Mouse (Mus musculus): ENCODE measurements around the gene Pabpn1.

Gene Pabpn1

DNA sequence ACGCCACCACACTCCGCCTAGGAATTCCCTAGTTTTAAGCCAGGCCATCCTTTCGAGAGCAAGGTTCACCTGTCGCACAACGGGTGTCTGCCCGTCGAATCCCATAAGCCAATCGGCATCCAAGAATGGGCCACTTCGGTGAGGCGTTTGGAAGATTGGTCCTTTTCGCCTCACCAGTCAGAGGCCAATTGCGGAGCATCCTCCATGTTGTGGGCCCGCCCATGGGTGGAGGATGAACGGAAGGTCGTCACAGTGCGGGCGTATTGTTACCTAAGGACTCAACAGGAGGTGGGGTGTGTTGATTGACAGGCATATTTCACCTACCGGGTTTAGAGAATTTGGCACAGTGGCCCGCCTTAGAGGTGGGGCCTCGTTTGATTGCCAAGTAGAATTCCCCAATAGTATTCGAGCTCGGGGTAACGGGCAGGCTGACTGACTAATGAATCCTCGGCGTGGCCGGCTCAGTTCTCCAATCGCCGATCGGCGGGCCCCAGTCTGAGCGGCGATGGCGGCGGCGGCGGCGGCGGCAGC is 1.4 kb downstream of the Pabpn1 start:
- in situ Hi-C loops (cut with MboI, MseI), result no loop called here

DNA sequence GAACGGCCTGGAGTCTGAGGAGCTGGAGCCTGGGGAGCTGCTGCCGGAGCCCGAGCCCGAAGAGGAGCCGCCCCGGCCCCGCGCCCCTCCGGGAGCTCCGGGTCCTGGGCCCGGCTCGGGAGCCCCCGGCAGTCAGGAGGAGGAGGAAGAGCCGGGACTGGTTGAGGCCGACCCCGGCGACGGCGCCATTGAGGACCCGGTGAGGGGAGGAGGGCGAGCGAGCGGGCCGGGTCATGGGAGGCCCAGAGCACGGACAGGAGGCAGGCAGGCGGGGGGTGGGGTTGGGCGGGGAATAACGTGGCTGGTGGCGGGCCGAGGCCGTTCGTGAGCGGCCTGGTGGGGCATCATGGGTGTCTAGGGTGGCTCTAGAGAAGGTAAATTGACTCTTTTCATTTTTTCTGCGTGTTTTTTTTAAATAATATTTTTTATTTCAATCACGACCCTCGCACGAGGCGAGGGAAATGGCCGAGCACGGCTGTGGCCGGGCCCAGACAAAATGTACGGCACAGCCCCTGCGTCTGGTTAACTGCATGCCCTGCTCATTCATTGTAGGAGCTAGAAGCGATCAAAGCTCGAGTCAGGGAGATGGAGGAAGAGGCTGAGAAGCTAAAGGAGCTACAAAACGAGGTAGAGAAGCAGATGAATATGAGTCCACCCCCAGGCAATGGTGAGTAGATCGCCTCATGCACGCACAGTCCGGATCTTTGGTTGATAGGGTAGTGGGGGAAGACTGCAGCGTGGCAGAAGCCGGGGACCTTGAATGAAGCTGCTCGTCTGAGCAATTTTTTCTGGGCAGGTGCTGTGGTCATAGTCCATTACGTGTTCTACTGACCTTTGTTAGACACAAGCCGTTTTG is 2.2 kb downstream of the Pabpn1 start:
- in situ Hi-C loops (cut with MboI, MseI), result no loop called here

DNA sequence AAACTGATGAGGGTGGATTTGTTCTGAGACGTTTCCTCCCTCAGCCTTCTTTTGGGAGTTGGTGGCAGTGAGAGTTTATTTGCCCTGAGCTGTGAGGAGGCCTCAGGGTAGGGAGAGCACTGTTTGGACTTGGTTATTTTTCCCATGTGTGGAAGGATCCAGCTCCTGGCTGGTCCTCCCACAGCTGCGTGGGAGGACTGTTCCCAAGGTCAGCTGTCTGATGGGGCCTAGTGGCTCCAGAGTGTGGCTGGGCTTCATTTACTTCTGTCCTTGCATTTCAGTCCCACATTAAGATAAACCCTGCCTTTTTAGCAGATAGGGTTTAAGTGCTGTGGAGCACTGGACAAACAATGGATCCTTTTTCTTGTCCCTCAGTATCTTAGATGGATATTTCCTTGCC is 5.1 kb downstream of the Pabpn1 start:
- in situ Hi-C loops (cut with MboI, MseI), result no loop called here

DNA sequence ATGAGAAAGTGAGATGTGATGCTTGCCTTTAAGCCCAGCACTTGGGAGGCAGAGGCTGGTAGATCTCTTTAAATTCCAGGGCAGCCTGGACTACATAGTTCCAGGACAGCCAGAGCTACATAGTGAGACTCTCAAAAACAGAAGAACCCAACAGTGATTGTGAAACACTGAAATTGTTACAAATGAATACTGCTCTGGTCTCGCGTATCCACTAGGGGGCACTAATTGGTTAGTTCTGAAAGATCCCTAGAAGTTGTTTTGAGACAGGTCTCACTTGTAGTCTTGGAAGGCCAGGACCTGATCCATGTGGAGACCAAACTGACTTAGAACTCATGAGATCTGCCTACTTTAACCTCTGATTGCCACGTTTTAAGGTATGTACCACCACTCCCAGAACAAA is 8.1 kb downstream of the Pabpn1 start:
- in situ Hi-C loops (cut with MboI, MseI), result no loop called here

DNA sequence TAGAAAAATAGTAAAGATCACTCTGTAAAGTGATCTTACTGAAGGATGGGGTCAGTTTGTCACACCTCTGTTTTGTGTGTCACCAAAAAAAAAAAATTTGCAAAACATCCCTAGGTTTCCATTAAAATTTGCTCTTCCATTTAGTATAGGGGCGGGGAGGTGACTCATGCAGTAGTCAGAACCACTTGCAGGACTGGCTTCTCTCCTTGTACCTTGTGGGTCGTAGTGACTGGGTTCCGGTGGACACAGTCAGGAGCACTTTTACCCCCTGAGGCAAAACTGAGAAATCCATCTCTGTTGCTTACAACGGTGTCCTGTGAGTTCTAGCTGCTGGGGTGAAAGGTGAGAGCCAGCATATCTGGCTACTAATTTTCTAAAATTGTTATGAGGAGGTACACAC is 11.3 kb downstream of the Pabpn1 start:
- in situ Hi-C loops (cut with MboI, MseI), result no loop called here

DNA sequence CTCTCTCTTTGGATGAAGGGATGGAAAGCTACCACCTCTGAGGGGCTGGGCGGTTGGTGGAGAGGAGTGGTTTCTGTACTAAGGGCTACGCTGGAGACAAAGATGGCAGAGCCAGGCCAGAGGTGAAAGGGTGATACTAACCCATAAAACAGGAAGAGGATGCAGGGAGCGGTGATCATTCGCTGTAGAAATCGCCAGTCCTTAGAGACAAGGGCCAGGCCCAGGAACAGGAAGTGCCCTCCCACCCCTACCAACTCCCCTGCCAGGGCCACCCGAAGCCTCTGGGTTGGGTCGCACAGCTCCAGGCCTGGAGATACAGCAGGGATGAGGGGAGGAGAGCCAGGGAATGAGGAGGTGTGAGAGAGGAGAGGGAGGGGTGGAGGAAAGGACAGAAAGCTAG is 16.4 kb downstream of the Pabpn1 start:
- in situ Hi-C loops (cut with MboI, MseI), result no loop called here

DNA sequence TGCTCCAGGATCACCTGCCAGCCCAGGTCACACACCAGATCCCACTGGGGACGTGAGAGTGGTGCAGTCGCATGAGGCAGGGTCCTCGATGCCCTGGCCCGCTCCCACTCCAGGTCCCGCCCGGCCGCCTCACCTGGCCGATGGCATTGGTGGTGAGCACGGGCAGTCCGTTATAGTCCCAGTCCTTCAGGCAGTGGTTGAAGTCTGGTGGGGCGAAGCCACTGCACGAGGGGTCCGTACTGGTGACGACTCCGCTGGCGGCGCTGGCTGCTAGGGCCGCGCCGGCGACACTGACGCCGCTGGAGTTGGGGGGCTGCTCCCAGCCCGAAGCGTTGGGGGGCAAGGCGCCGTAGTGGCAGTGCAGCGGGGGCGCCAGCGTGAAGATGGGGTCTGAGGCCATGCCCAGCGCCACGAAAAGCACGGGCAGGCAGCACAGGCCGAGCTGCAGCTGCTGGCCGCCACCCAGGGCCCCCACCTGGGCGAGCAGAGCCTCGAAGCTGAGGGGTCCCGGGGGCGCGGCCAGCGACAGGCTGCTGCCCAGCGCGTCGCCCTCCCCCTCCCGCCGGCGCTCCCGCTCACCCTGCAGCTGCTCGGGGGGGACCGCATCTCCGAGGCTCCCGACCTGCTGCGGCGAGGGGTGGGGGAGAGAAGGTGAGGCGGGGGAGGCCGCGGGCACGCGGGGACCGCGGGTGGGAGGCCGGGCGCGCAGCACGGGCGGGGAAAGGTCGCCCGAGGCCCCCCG is 20.0 kb downstream of the Pabpn1 start:
- in situ Hi-C loops (cut with MboI, MseI), result no loop called here

DNA sequence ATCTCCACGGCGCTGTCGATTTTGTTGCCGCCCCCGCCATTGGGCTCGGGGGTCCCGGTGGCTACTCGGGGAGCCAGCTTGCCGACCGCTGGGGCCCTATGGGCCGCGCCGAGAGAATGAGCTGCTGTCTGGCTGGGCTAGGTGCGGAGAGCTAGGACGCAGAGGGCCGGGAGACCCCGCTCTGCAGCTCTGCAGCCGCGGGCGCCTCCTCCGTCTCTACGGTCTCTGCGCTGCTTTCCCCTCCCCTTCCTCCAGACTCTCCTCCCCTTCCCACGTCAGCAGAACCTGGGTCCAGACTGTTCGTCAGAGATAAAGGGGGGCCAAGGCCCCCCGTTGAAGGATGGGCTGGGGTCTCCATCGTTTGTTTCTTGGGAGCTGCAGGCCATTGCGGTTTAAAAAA is 20.6 kb downstream of the Pabpn1 start, which contains the start of gene Slc22a17:
Gene Slc22a17 (minus strand): TSS at position 247 of the 400 bp plus-strand sequence.
- in situ Hi-C loops (cut with MboI, MseI), result no loop called here

DNA sequence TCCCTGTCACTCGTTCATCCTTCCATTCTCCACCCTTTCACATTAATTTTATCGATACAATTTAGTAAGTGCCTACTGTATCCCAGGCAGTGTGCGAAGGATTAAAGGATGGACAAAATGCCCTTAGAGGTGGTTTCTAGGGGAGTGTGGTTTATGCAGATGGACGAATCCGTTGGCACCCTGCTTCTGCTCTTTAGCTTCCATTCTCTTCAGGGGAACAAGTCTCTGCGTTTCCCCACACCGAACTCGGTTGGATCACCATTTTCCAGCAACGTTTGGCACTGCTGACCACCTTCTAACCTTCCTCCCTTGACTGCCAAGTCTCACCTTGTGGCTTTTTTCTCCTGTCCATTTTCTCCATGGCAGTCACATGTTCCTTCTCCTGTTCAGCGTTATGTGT is 21.0 kb downstream of the Pabpn1 start:
- in situ Hi-C loops (cut with MboI, MseI), result no loop called here

DNA sequence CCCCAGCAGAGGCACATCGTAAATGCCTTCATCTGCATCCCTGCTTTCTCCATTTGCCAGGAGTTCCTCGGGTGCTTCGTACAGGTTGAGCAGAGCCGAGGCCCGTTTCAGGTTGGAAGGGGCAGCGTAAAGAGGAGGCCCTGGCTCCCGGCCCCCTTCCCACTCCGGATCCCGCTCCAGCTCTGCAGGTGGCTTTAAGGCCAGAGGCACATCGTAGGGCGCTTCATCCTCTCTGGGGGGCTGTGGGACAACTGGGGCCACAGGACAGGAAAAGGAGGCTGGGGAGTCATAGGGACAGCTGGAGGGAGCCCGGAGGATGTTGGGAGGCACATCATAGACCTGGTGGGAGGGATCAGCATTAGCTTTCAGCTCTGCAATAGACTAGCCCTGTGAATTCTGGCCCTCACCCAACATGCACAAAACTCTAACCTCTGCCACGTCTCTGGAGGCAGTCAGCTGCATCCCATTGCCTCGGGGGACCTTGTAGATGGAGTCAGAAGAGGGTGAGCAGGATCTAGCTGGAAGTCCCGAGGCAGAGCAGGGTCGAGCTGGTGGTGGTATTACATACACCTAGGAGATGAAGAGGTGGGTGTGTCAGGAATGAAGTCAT is 27.9 kb downstream of the Pabpn1 start:
- in situ Hi-C loops (cut with MboI, MseI), result loop anchor here (5.0 kb wide), 1 partner anchor 82 kb away; no protein-coding TSS in a partner anchor

DNA sequence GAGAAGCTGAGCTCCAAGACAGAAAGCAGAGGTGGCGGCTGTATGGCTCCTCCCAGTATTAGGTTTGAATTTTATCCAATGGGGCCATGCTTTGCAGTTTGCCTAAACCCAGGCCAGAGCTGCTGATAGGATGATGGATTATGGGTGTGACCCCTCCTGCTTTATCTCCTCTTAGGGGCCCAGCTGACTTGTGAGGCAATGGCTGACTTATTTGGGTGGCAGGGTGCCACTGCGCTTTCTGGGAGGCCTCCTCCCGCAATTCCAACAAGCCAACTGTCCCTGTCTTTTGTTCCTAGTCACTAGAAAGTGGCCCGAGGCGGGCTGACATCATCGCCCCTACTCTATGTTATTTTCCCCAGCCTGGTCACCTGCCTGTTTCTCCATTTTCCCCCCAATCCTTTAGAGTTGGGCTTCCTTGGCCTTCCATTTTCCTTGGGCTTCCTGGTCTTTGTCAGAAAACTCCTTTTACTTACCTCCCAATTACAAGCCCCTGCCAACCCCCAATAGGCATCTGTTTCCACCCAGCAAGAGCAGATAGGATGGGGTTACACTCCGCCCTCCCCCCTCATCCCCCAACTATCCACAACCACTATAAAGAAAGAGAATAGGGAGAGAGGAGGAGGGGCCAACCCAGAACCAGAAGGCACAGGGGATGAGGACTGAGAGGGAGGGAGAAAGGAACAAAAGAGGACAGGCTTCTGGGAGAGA is 32.5 kb downstream of the Pabpn1 start:
- in situ Hi-C loops (cut with MboI, MseI), result loop anchor here (5.0 kb wide), 1 partner anchor 78 kb away; no protein-coding TSS in a partner anchor

DNA sequence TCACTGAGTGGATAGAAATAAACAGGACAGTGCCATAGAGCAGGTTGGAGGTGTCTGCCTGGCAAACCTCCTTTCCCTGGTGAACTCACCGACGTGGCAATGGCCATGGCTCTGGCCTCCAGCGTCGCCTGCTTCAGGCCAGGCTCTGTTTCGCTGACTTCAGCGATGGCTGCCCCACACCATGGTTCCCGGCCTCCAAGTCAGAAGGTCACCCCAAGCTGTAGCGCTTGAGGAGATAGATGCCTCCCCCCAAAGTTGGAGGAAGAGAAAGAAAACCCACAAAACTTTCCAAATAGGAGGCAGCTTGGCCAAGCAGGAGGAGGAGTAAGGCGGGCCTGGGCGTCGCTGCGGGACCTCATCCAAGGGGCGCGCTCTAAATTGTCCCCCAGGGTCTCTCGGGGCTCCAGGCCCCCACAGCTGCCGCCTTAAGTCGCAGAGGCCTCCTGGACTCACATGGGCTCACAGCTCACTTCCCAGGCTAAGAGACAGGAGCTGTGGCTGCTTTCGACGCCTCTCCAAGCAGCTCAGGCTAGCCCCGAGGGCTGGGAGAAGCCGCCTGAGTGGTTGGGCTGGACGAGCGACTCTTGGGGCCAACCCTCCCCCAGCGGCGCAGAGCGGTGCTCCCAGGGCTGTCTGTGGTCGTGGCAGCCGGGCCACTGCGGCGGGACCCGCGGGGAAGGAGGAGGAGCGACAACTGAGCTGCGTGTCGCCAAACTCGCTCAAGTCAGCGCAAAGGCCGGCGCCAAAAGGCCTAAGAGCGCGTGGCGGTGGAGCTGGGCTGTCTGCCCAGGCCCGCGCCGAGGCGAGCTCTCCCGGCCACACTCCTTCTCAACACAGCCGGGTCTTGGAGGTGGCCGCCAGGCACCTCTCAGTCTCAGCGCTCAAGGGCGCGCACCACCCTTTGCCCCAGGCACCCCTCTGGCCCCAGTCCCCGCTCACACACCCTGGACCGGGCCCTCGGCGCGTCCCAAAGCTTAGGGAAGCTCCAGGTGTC is 33.3 kb downstream of the Pabpn1 start, which contains the start of gene Efs:
Gene Efs (minus strand): TSS at position 778 of the 994 bp plus-strand sequence.
- in situ Hi-C loops (cut with MboI, MseI), result no loop called here

DNA sequence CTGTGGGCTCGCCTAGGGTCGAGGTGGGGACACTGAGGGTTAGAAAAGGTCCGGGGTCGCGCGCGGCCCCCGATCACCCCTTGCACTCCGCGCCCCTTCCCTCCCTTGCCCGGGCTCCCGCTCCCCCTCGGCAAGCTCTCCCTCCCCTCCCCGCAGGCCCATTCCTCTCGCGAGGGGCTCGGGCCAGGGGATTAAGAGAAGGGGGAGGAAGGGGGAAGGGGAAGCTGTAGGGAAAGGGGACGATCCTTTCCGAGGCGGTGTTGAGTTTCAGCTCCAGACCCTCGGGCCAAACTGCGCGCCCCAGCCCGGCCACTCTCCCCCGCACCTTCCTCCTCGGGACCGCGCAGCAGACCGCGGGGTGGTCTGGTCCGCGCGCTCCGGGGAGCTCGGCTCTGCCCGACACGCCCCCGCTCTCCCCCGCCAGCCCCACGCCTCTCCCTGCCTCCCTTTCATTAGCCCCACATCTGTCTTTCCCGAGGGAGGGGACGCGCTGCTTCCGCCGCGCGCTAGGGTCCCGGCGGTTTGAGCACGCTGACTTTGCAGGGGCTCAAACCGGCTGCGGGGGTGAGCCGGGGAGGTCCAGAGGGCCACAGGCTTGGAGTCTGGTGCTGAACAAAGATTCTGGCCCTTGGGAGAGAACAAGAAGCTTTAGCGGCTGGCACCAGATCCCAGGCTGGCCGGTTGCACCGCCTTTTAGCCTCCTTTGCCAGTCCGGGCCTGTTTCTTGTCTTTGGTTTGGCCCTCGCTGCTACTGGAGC is 34.3 kb downstream of the Pabpn1 start:
- in situ Hi-C loops (cut with MboI, MseI), result no loop called here

DNA sequence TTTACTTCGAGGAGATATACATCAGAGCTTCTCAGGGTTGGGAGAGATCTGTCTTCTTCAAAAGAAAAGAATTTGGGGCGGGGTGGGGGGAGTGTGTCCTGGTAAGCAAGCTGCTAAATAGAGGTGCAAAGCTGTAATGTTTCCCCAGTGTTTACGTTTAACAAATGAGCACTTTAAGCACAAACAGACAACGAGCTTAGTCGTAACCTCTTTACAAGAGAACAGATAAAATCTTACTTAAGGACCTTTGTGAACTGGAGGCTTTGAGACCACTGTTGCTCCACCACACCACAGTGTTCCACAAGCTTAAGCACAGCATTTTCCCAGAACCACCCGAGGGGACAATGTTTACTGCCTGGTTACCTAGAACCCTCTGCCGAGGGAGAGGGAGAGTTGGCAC is 35.0 kb downstream of the Pabpn1 start:
- in situ Hi-C loops (cut with MboI, MseI), result no loop called here

DNA sequence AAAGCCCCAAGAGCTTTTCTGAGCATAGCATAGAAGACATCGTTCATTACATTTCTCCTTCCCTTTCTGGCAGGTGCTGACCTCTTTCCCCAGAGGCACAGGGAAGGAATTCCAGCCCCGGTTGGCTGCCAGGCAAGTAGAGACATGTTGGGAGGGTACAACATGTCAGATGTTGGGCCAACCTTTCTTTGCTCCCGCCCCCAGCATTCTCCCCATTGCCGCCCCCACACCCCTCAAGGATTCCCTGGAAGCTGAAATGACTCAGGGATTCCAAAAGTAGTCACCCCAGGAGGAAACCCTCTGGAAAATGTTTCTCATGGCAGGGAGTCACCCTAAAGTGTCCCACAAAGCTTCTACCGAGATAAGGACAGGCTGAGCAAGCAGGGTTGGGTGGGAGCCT is 37.5 kb downstream of the Pabpn1 start:
- in situ Hi-C loops (cut with MboI, MseI), result no loop called here

DNA sequence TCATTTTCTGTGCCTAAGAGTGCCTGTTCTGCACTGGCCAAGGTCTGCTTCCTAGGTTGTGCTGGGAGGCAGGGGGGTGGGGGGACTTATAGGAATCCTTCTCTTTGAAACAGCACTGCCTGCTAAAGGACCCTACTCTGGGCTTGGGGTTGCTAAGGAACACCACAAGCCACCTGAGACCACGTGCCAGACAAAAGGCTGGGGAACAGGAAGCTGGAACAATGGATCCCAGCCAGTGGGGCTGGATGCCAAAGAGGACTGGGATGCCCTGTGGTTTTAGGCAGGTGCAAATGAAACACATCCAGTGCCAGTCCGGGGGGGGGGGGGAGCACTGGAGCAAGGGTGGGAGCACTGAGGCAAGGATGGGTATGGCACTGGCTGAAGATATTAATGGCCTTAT is 38.1 kb downstream of the Pabpn1 start:
- in situ Hi-C loops (cut with MboI, MseI), result no loop called here

DNA sequence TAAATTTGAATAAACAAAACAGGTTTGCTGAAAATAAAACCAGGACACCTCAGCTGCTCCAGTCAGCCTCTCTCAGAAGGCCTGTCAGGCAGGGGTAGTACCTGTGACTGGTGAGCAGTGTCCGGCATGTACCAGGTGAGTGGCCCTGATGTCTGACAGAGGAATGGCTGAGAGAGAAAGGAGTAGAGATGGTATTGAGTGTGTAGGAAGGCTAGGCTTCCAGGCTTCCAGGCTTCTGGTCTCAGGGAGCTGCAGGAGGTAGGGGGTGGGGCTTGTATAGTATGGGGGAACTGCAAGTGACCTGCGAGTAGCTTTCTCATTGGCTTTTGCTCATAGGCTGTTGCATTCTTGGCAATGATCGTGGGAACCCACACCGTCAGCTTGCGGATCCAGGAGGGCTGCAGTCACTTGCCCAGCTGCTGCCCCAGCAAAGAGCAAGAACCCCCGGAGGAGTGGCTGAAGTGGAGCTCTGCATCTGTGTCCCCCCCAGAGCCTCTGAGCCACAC is 40.4 kb downstream of the Pabpn1 start, which contains the start of gene Il25:
Gene Il25 (plus strand): TSS at position 51 of the 506 bp plus-strand sequence.
- in situ Hi-C loops (cut with MboI, MseI), result no loop called here

DNA sequence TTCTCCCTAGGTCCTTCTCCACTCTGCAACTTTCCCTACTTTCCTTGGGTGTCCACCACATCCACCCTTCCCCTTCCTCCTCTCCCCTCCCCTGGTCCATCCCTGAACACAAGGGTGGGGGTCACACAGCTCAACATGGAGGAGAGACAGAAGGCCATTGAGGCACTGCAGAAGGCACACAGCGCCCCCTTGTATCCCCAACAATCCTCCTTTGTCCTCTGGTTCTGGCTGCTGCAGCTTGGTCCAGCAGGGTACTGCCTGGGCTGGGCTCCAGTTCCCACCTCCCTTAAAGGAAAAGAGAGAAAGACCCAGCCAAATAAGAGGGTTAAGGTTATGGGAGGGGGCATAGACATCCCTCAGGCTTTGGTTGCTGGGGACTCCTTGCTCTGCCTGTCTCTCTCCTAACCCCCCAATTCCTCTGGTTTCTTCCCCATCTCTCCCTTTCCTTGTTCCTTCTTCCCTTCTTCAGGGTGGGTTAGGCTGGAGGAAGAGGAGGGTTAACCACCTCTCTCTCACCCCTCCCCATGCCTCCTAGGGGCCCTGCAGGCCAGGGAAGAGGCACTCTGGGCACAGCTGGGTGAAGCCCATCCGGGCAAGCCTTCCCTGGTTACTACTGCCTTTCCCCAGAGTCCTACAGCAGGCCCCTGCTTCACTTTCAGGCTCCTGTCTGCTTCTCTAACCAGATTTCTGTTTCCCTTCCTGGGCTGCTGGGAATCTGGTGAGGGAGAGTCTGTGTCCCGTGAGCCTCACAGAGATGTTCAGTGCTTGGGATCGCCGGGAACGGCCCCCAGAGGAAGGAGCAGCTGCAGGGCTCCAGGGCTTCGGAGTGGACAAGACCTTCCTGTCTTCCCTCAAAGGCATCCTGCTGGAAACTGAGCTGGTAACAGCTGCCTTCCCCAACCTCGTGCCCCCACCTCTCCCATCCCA is 43.9 kb downstream of the Pabpn1 start, which contains the start of gene Cmtm5:
Gene Cmtm5 (plus strand): TSS at position 358 of the 927 bp plus-strand sequence.
- in situ Hi-C loops (cut with MboI, MseI), result loop anchor here (5.0 kb wide), 1 partner anchor 89 kb away; no protein-coding TSS in a partner anchor

Data from T-helper 1 cell (primary cell).